ENCODE assay signal across 9 mouse cellular contexts in the genomic region with DNA sequence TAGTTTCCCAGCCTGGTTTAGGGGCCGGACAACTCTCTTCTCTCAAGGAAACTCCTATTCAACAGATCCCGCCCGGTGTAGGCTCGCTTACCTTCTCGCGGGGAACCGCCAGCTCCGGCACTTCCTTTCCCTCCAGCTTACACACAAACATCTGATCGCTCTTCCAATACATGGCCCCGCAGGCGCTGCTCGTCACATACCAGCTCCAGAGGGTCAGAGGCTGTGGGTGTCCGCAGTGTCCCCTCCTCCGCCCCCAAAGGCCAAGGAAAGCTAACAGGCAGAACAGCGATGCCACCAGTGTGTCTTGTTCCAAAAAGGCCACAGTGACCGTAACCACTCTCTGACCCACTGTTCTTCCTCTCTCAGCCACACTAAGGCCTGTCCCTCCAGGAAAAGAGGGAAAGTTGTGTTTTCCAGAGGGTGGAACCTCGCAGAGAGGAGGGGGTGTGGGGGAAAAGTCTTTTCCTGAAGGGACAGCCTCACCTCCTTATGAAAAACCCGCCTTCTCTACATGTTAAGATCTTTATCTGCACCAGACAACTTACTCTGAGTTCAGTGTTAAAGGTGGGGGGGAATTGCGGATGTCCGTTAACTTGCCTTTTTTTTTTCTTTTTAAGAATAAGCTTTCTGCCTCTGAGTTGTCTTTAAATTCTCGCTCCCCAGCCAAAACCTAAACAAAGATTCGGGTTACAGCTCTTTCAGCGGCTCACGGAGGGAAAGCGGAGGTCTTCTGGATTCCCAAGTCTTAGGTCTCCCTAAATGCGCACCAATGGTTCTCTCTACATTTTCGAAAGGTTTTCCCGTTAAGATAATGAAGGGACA. TPM values are rescaled to one million over a fixed set of nuclear protein-coding genes. Genes with fewer than 3 reads are reported as not detected.
A peak's percentile ranks its signal among the peaks of the same experiment; 100 is the strongest.
DNase-seq lines count a peak whose midpoint lies in the region; ATAC-seq lines count a peak whose summit lies in the region.
"Had no signal": no experiment of that assay in that cellular context is flagged by ENCODE, and none has a peak within 500 bp of the region (broad histone marks: within the 10 kb centered on the region; RNA-seq: fewer than 3 reads in every experiment).

A gene (minus strand): TSS at position 479 of the 822 bp plus-strand sequence.

- peaks cover 61% of the 10 kb centered on the region for H3K27me3 ChIP-seq in hindbrain, embryonic 15.5 days
- H3K27me3 ChIP-seq in midbrain, embryonic 11.5 days (ENCODE audit: control insufficient read depth, insufficient read depth, low read length) = peaks cover 86% of the 10 kb centered on the region

- intact Hi-C loops in left cerebral cortex, postnatal 4 days (cut with DNase I) = no loop called here

- no peak within 1 kb of the TSS for H3K9ac ChIP-seq in hindbrain, embryonic 15.5 days
- no peak within 1 kb of the TSS for H3K9ac ChIP-seq in midbrain, embryonic 11.5 days (ENCODE audit: low read length)

- H3K4me2 ChIP-seq in hindbrain, embryonic 15.5 days = peak within 1 kb of the TSS; percentile 21; the same call in 1 of the 2 replicates
- H3K4me2 ChIP-seq in midbrain, embryonic 11.5 days = peak within 1 kb of the TSS; percentile 79

- no peaks in the 10 kb centered on the region for H3K36me3 ChIP-seq in hindbrain, embryonic 15.5 days
- no peaks in the 10 kb centered on the region for H3K36me3 ChIP-seq in midbrain, embryonic 11.5 days (ENCODE audit: control insufficient read depth, insufficient read depth, low read length)

- H3K27ac ChIP-seq in hindbrain, embryonic 15.5 days (replicated peaks) = no peak within 1 kb of the TSS
- H3K27ac ChIP-seq in midbrain, embryonic 11.5 days (ENCODE audit: low read depth, low read length) = no peak within 1 kb of the TSS

- DNase-seq in adrenal gland, postnatal 10 days = peak; percentile 19
- DNase-seq in adrenal gland, postnatal 36 days = no peak
- peak; percentile 31 for DNase-seq in right cerebral cortex, postnatal 4 days
- no peak for DNase-seq in right cerebral cortex, postnatal 14 days
- DNase-seq in midbrain, embryonic 11.5 days (ENCODE audit: low spot score, missing footprints) = peak; percentile 98
- DNase-seq in left cerebral cortex, postnatal 4 days = no peak

- no peak for ATAC-seq in hindbrain, embryonic 15.5 days (ENCODE audit: low FRiP score, low read depth)
- ATAC-seq in midbrain, embryonic 11.5 days (ENCODE audit: low FRiP score) = peak; percentile 4; the same call in 1 of the 2 replicates
- ATAC-seq in megakaryocyte progenitor cell, adult 5-6 weeks (replicated peaks; ENCODE audit: poor library complexity) = no peak

- peaks cover 14% of the 10 kb centered on the region for H3K4me1 ChIP-seq in hindbrain, embryonic 15.5 days (replicated peaks)
- H3K4me1 ChIP-seq in midbrain, embryonic 11.5 days (ENCODE audit: control insufficient read depth, insufficient read depth, low read length) = peaks cover 13% of the 10 kb centered on the region

- 2% methylated on average over 28 of the region's 28 CpGs for WGBS in hindbrain, embryonic 15.5 days
- under 1% methylated on average over 28 of the region's 28 CpGs for WGBS in midbrain, embryonic 11.5 days

- H3K4me3 ChIP-seq in hindbrain, embryonic 15.5 days = 0 out of 2 replicates have a peak within 1 kb of the TSS, but pooled peaks have one; percentile 2
- H3K4me3 ChIP-seq in midbrain, embryonic 11.5 days (ENCODE audit: low read depth, low read length) = peak within 1 kb of the TSS; percentile 20

- H3K9me3 ChIP-seq in hindbrain, embryonic 15.5 days = no peaks in the 10 kb centered on the region
- no peaks in the 10 kb centered on the region for H3K9me3 ChIP-seq in midbrain, embryonic 11.5 days (ENCODE audit: control insufficient read depth, low read length)

RNA-seq across cellular contexts. Expression of the gene that starts here (rescaled TPM):
- total RNA-seq in adrenal gland, postnatal 10 days (2021) = 1 to 10 TPM in 1 of 2 experiments, under 1 TPM in 1; 0.75 to 1.7 TPM
- under 1 TPM; 0.69 to 0.89 TPM for total RNA-seq in adrenal gland, postnatal 36 days (2021)
- polyA plus RNA-seq in hindbrain, embryonic 15.5 days (2015; fragmentation: Nextera tagmentation; extraction: Ambion mirVana) = 0.13 and 0.28 TPM in 2 replicates
- 0.27 TPM in 1 of 2 replicates, not detected in the other for polyA plus RNA-seq in midbrain, embryonic 11.5 days (2014; fragmentation: Nextera tagmentation; extraction: Ambion mirVana)
- total RNA-seq in left cerebral cortex, postnatal 4 days (2021) = 1 to 10 TPM; 1.7 to 4.8 TPM
- not detected in 2 replicates for total RNA-seq in megakaryocyte progenitor cell, adult 5-6 weeks (2015)
- total RNA-seq in megakaryocyte progenitor cell, adult 5-6 weeks (2017) = not detected in 2 replicates
- total RNA-seq: common myeloid progenitor, adult 5-6 weeks had no signal

Comparison
In these comparisons a context has a peak if more than half of its experiments do, and no peak if none do; other contexts are left out.
1. DNase-seq: peak in adrenal gland, postnatal 10 days (single experiment) and right cerebral cortex, postnatal 4 days (single experiment); none in adrenal gland, postnatal 36 days (0 of 2), right cerebral cortex, postnatal 14 days (single experiment) and left cerebral cortex, postnatal 4 days (single experiment).
2. Peak in DNase-seq, ATAC-seq, H3K4me3 ChIP-seq and H3K4me2 ChIP-seq in midbrain, embryonic 11.5 days; RNA of the gene not detected or under 1 TPM.